Mouse (Mus musculus) midbrain, postnatal 0 days (tissue): ENCODE results near the gene Fbxo9. TPM values are rescaled to one million over a fixed set of nuclear protein-coding genes. Genes with fewer than 3 reads are reported as not detected.

Source experiments
- ATAC-seq: fragments of 200-750 bp; cut with Nextera tagmentation; 2 replicates; pipeline ENCODE4 v1.8.0; 2017; ENCODE audit warnings: moderate number of reproducible peaks, mild to moderate bottlenecking, moderate TSS enrichment, moderate library complexity; ENCODE audit not compliant: low FRiP score
- DNase-seq: peaks from one replicate; pipeline ENCODE4 v3.0.0-alpha.2; 2015; ENCODE audit warnings: low spot score
- H3K27ac ChIP-seq: fragments of 300-500 bp; sonication (generic); 2 replicates; pipeline ENCODE4 v1.5.1; 2014; ENCODE audit warnings: low read depth, mild to moderate bottlenecking, low read length, mixed read lengths
- H3K27me3 ChIP-seq: fragments of 300-500 bp; sonication (generic); 2 replicates; pipeline ENCODE4 v1.6.1; 2014; ENCODE audit warnings: low read length, control low read depth, mixed read lengths; ENCODE audit not compliant: insufficient read depth
- H3K36me3 ChIP-seq: fragments of 300-500 bp; sonication (generic); 2 replicates; pipeline ENCODE4 v1.6.1; 2014; ENCODE audit warnings: low read length, control low read depth, mixed read lengths; ENCODE audit not compliant: insufficient read depth
- H3K4me1 ChIP-seq: fragments of 300-500 bp; sonication (generic); 2 replicates; pipeline ENCODE4 v1.6.1; 2014; ENCODE audit warnings: mild to moderate bottlenecking, control low read depth, antibody characterized with exemption, low read length, mixed read lengths; ENCODE audit not compliant: insufficient read depth
- H3K4me2 ChIP-seq: fragments of 300-500 bp; sonication (generic); 2 replicates; pipeline ENCODE4 v1.6.1; 2014; ENCODE audit warnings: low read depth, mild to moderate bottlenecking, low read length, mixed read lengths; ENCODE audit not compliant: poor library complexity, severe bottlenecking
- H3K4me3 ChIP-seq: fragments of 300-500 bp; sonication (generic); 2 replicates; pipeline ENCODE4 v1.5.1; 2014; ENCODE audit warnings: low read depth, mild to moderate bottlenecking, low read length, moderate library complexity
- H3K9ac ChIP-seq: fragments of 300-500 bp; sonication (generic); replicated peaks from 2 replicates; pipeline ENCODE4 v1.6.1; 2014; ENCODE audit warnings: mild to moderate bottlenecking, low read length, moderate library complexity, mixed read lengths; ENCODE audit not compliant: poor library complexity, severe bottlenecking
- H3K9me3 ChIP-seq: fragments of 300-500 bp; sonication (generic); 2 replicates; pipeline ENCODE4 v1.6.1; 2016; ENCODE audit warnings: low read length, control low read depth
- CTCF ChIP-seq: IDR thresholded peaks from 2 replicates; pipeline ENCODE4 v1.5.1; 2016; ENCODE audit warnings: antibody characterized with exemption, mild to moderate bottlenecking
- WGBS: fragments of 180-500 bp; shearing (Covaris S2); extraction: QIAGEN DNeasy Blood & Tissue Kit; methylation state at CpG from one replicate; pipeline ENCODE4 v1.1.7; 2014; 5-methylcytosine and 5-hydroxymethylcytosine counted together
- polyA plus RNA-seq: library from polyadenylated mRNA; unstranded; fragments of >200 nt; fragmentation: Nextera tagmentation; extraction: Ambion mirVana; gene quantifications from 2 replicates; pipeline ENCODE4 v1.2.1, GENCODE M21; 2015
- total RNA-seq: library from RNA; depleted of rRNA; stranded (reverse); fragments of >200 nt; gene quantifications from 2 replicates; pipeline ENCODE4 v1.2.3, GENCODE M21; 2014

Fbxo9 gene
- total and polyA plus RNA-seq, 2 experiments from 2014 or later, result 84.8 to 115 TPM

DNA sequence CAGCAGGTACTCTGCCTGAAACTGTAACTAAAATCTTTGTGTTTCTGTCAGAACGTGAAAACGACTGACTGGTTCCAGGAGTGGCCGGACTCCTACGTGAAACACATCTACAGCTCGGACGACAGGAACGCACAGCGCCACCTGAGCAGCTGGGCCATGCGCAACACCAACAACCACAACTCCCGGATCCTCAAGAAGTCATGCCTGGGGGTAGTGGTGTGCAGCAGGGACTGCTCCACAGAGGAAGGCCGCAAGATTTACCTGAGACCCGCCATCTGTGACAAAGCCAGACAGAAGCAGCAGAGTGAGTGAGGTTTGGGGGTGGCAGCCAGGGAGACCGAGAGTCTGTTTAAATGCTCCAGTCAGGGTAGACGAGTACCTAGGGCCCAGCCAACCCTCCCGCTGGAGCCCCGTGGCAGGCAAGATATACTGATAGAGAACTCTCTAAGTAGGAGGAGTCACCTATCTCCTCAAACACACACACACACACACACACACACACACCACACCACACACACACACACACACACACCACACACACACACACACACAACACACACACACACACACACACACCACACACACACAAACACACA, 49.2 kb downstream of the Fbxo9 start:
- WGBS, result 88% methylated on average over 13 of the region's 16 CpGs
- no peak for TF ChIP-seq CTCF
- H3K4me3 ChIP-seq, result no peak overlapping the region

DNA sequence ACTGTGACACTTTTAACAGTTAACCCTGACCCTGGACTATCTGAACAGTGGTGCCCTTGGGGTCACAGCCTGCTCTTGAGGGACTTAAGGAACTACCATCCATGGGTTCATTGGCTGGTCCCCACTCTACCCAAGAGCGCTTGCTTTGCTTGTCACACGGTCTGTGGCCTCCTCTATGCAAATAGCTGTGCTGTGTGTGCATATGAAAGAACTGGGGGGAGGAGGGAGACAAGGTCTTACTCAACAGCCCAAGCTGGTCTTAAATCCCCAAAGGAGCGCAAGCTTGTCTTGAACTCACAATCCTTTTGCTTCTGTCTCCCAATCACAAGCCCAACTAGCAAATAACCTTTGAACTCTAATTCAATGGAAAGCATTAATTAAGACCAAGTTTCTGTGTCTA, 54.6 kb downstream of the Fbxo9 start:
- no peaks in the 10 kb centered on the region for H3K27me3 ChIP-seq
- WGBS, result 77% methylated on average over 3 of the region's 3 CpGs
- no peak overlapping the region for H3K4me2 ChIP-seq
- no peak for DNase-seq
- H3K27ac ChIP-seq, result no peak overlapping the region
- no peak overlapping the region for H3K9ac ChIP-seq
- ATAC-seq, result no peak
- H3K36me3 ChIP-seq, result no peaks in the 10 kb centered on the region
- no peaks in the 10 kb centered on the region for H3K4me1 ChIP-seq
- TF ChIP-seq CTCF, result no peak
- no peaks in the 10 kb centered on the region for H3K9me3 ChIP-seq
- H3K4me3 ChIP-seq, result no peak overlapping the region

More for the DNA sequence above, 49.2 kb downstream of the Fbxo9 start:
- no peaks in the 10 kb centered on the region for H3K4me1 ChIP-seq
- DNase-seq, result no peak
- H3K9ac ChIP-seq, result no peak overlapping the region
- no peak overlapping the region; the same call in 1 of the 2 replicates for H3K27ac ChIP-seq
- no peak for ATAC-seq
- no peaks in the 10 kb centered on the region for H3K36me3 ChIP-seq
- H3K27me3 ChIP-seq, result no peaks in the 10 kb centered on the region
- no peak overlapping the region for H3K4me2 ChIP-seq
- no peaks in the 10 kb centered on the region for H3K9me3 ChIP-seq

DNA sequence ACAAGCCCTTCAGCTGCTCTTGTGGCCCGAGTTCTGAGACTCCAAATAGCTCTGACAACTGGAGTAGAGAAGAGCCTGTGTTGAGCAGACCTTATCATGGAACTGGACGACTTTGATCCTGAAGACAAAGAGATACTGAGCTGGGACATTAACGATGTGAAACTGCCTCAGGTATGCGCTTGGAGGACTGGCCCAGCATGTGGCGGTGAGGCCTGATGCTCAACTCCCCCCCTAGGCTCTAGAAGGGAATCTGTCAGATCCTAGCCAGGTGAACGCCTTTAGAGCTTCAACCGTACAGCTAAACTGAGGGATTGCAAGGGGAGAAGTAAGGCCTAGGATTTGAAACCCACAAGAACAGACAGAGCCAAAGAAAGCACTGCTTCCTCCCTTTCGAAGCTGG, 55.0 kb downstream of the Fbxo9 start:
- no peak overlapping the region for H3K27ac ChIP-seq
- H3K4me3 ChIP-seq, result no peak overlapping the region
- H3K27me3 ChIP-seq, result no peaks in the 10 kb centered on the region
- H3K9ac ChIP-seq, result no peak overlapping the region
- no peak overlapping the region for H3K4me2 ChIP-seq
- no peaks in the 10 kb centered on the region for H3K4me1 ChIP-seq
- no peak for TF ChIP-seq CTCF
- 84% methylated on average over 8 of the region's 8 CpGs for WGBS
- DNase-seq (no peak), ATAC-seq (no peak)
- H3K36me3 ChIP-seq, result no peaks in the 10 kb centered on the region
- H3K9me3 ChIP-seq, result no peaks in the 10 kb centered on the region

DNA sequence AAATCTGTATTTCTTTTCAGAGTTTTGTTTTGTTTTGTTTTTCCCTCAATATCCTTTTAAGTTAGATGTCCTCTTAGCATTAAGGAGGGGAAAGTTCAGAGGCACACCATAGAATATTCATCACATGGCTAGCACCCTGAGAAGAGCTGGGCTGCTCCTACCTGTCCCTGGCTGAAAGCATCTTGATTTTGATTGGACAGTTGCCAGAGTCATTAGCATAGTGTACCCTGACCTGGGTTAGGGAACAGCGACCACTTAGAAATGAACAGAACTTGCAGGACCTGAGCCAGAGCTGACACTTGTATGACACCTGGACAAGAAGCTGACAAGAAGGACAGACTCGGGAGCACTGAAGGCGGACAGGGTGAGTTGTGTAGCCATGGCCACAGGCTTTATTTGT, 57.2 kb downstream of the Fbxo9 start, which contains the start of gene Gcm1:
TSS of gene Gcm1 (plus strand) at position 248 of the 400 bp plus-strand sequence.
- DNase-seq, result no peak
- Histone ChIP-seq H3K4me3 (no peak within 1 kb of the TSS), H3K36me3 (no peaks in the 10 kb centered on the region), H3K9me3 (no peaks in the 10 kb centered on the region), H3K9ac (no peak within 1 kb of the TSS), H3K4me2 (no peak within 1 kb of the TSS), H3K4me1 (no peaks in the 10 kb centered on the region), H3K27ac (no peak within 1 kb of the TSS), H3K27me3 (no peaks in the 10 kb centered on the region)
- 59% methylated on average over 3 of the region's 3 CpGs for WGBS
- no peak for TF ChIP-seq CTCF
- no peak for ATAC-seq

GRCm38 (mm10) chr9:78050452-78050970, 58.4 kb downstream of the Fbxo9 start:
- Histone ChIP-seq H3K9me3 (no peaks in the 10 kb centered on the region), H3K9ac (no peak overlapping the region), H3K4me3 (no peak overlapping the region), H3K4me1 (no peaks in the 10 kb centered on the region), H3K27me3 (no peaks in the 10 kb centered on the region), H3K36me3 (no peaks in the 10 kb centered on the region), H3K27ac (no peak overlapping the region), H3K4me2 (no peak overlapping the region)
- 59% methylated on average over 5 of the region's 5 CpGs for WGBS
- no peak for TF ChIP-seq CTCF
- ATAC-seq (no peak), DNase-seq (no peak)

GRCm38 (mm10) chr9:78046755-78047154, 62.1 kb downstream of the Fbxo9 start:
- Histone ChIP-seq H3K27ac (no peak overlapping the region), H3K4me2 (no peak overlapping the region), H3K4me1 (no peaks in the 10 kb centered on the region), H3K36me3 (no peaks in the 10 kb centered on the region), H3K9ac (no peak overlapping the region), H3K27me3 (no peaks in the 10 kb centered on the region), H3K4me3 (no peak overlapping the region), H3K9me3 (no peaks in the 10 kb centered on the region)
- no peak for ATAC-seq
- WGBS, result 56% methylated on average over 20 of the region's 20 CpGs
- TF ChIP-seq CTCF, result no peak
- no peak for DNase-seq
